Mouse (Mus musculus): ENCODE data around the gene Sec61b. TPM values are rescaled to one million over a fixed set of nuclear protein-coding genes. Genes with fewer than 3 reads are reported as not detected.

The Sec61b gene
- polyA plus RNA-seq, 1 experiment from 2014 or later, result 211 TPM

- 57% methylated on average over 6 of the region's 6 CpGs for WGBS (ENCODE audit: insufficient replicate concordance)
- Histone ChIP-seq H3K4me3 (ENCODE audit: low read depth, low read length) (no peak overlapping the region), H3K36me3 (ENCODE audit: control insufficient read depth, insufficient read depth, low read length) (no peaks in the 10 kb centered on the region), H3K4me1 (ENCODE audit: control insufficient read depth, insufficient read depth, low read length) (no peaks in the 10 kb centered on the region; the same call in 1 of the 2 replicates), H3K27me3 (ENCODE audit: control insufficient read depth, insufficient read depth, low read length) (no peaks in the 10 kb centered on the region), H3K27ac (ENCODE audit: low read depth, low read length) (no peak overlapping the region), H3K9ac (ENCODE audit: low read depth, low read length) (no peak overlapping the region), H3K9me3 (replicated peaks; ENCODE audit: control insufficient read depth, low read length) (no peaks in the 10 kb centered on the region), H3K4me2 (no peak overlapping the region)
- no peak for ATAC-seq (replicated peaks; ENCODE audit: insufficient number of reproducible peaks, low FRiP score, low TSS enrichment)
Measured at GRCm38 (mm10) chr4:47521884-47522605, 47.6 kb downstream of the Sec61b start.

GRCm38 (mm10) chr4:47529866-47530265, 55.4 kb downstream of the Sec61b start:
- no peak overlapping the region for H3K4me2 ChIP-seq
- H3K36me3 ChIP-seq (ENCODE audit: control insufficient read depth, insufficient read depth, low read length), result no peaks in the 10 kb centered on the region
- H3K27ac ChIP-seq (ENCODE audit: low read depth, low read length), result no peak overlapping the region
- no peak overlapping the region for H3K9ac ChIP-seq (ENCODE audit: low read depth, low read length)
- 89% methylated on average over 4 of the region's 4 CpGs for WGBS (ENCODE audit: insufficient replicate concordance)
- no peaks in the 10 kb centered on the region for H3K27me3 ChIP-seq (ENCODE audit: control insufficient read depth, insufficient read depth, low read length)
- no peak overlapping the region for H3K4me3 ChIP-seq (ENCODE audit: low read depth, low read length)
- no peak for ATAC-seq (replicated peaks; ENCODE audit: insufficient number of reproducible peaks, low FRiP score, low TSS enrichment)
- no peaks in the 10 kb centered on the region for H3K9me3 ChIP-seq (replicated peaks; ENCODE audit: control insufficient read depth, low read length)
- no peaks in the 10 kb centered on the region for H3K4me1 ChIP-seq (ENCODE audit: control insufficient read depth, insufficient read depth, low read length)

Other genes starting within 250 kb of the Sec61b start
- gene Tgfbr1, start 121.4 kb upstream of the Sec61b start, polyA plus RNA-seq (2014; fragmentation: Nextera tagmentation; extraction: Ambion mirVana), result 36.8 and 49.2 TPM in 2 replicates
- gene Alg2, start 325 bp upstream of the Sec61b start, polyA plus RNA-seq (2014; fragmentation: Nextera tagmentation; extraction: Ambion mirVana), result 34.6 and 37.7 TPM in 2 replicates